Mouse (Mus musculus) erythroblast, embryonic 14.5 days (primary cell): ENCODE results near the gene Zfp366.

Experiments used
- GATA1 ChIP-seq: IDR thresholded peaks from 2 replicates; pipeline ENCODE4 v1.6.1; 2012; ENCODE audit warnings: low read length, inconsistent platforms, mixed read lengths
- TAL1 ChIP-seq: IDR thresholded peaks from 3 replicates; pipeline ENCODE4 v1.6.1; 2012; ENCODE audit warnings: low read length, inconsistent platforms, mixed read lengths

DNA sequence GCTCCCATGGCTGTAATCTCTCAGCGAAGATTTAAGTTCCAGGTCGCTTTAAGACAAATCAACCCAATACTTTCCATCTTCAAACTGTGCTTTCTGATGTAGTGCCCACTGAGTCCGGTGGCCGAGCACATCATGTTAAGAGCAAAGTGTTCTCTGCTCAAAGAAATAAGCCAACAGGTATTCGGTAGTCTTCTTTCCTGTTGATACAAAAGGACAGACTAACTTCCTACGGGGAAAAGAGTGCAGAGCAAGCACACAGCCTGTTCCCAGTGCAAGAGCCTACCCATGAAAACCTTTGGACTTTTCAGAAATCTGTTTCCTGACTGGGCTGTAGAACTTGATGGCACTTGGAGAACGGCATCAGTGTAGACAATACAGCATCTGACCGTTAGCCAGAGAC lies 39.3 kb downstream of the Zfp366 start:
- TF ChIP-seq GATA1, result no peak
- no peak for TF ChIP-seq TAL1
